Mouse (Mus musculus): ENCODE measurements around the gene Tmem108.

The Tmem108 gene

DNA sequence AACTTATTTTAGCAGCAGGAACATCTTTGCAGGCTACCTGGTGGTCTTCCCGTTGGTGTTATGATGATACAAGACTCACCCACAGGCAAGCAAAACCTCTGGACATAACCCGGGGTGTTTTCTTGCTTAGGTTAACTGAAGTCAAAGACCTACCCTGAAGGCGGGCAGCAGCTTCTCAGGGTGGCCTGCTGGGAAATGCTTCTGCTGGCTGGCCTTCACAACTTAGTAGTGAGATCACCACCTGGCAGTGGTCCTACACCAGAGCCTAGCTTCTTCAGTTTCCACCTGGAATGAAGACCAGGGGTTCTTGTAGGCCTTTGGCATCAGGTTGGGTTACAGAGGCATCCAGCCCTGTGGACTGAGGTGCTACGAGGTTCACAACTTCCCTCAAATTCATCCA is 169.7 kb downstream of the Tmem108 start:
- no peak for DNase-seq (ENCODE audit: low read depth, low spot score)

DNA sequence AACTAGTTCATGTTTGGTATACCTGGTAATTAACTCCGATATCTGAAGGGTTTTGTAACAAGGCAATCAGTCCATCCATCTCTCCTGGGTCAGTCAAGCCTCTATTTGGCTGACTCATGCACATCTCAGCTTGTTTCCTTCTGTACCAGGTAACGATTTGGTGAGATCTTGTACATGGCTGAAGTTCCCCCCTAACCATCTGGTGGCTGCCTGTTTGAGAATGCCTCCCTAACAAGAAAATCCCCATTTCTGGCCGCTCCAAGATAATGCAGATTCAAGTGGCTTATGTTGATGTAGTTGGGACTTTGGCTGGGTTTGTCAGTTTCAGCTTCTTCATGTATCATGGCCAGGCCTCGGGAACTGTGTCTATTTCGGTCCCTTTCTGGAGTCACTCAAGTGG is 170.8 kb downstream of the Tmem108 start:
- DNase-seq (ENCODE audit: low read depth, low spot score) = no peak

DNA sequence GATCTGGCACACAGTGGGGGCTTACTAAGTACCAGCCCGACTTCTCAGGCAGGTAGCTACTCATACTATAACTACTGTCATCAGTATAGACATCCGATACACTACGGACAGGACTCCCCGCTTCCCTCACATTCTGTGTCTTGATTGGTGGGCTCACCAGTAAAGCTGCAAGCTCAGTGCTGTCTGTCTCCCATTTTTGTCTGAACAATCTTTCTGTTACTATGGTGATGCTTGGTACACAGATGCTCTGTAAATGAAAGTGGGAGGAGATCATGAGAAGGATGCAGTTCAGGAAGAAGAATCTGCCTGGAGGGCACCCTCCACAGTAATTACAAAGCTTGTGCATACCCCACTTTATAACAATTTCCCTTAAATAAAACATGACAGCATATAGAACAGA is 176.8 kb downstream of the Tmem108 start:
- DNase-seq (ENCODE audit: low read depth, low spot score) = no peak

DNA sequence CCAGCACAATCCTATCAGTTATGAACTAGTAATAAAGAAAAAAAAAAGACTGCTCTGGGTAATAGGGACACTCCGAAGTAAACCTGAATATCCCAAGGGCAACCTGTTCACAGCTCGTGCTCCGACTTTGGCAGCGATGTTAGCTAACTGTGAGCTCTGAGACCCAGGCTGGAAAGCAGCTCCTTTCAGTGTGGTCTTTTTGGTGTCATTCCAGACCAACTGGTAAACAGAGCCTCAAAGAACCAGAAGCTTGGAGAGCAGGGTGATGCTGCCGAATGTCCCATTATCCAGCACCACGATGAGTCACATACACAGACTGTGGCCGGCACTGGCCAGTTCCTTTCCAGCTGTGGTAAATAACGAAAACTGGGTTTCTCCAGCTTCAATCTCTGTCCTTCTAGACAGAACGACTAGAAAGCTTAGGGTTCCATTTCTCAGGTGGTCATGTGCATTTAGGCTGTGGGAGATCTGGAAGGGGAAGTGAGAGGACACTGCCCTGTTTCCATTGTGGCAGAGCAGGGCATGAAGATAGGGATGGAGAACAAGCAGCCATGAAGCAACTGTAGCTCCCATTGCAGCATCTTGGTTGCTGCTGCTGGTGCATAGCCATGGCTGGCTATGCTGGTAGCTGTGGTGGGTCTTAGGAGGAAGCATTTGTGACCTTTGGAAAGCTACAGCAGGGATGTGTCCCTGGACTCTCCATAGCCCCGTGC is 179.2 kb downstream of the Tmem108 start:
- no peak for DNase-seq (ENCODE audit: low read depth, low spot score)

DNA sequence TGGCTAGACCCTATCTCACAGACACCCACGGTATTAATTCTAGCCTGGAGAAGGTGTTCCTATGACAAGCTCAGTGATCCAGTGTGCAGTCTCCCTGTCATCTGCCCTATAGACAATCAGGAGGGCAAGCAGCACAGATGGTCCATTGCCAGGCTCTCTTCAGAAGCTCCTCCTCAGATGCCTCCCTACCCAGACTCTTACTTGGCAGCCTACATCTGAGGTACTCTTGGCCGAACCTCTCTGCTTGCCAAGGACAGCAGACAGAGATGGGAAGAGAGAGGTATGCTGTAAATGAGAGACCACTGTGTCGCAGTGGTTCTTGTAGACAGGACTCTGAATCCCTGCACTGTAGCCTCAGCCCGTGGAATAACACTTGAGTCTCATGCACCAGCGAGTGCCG is 181.0 kb downstream of the Tmem108 start:
- DNase-seq (ENCODE audit: low read depth, low spot score) = no peak

DNA sequence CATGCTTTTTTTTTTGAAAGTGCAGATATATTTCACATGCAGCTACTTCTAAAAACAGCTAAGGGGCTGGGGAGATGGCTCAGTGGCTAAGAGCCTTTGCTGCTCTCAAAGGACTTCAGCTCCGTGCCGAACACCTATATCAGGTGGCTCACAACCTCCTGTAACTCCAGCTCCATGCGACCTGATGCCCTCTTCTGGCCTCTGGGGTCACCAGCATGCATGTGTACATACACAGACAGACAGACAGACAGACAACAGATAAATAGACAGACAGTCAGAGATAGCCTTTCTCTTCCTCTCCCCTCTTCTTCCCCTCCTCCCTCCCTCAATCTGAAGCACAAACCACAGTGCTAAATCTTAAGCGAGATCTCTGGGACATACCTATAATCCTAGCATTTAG is 181.5 kb downstream of the Tmem108 start:
- no peak for DNase-seq (ENCODE audit: low read depth, low spot score)

DNA sequence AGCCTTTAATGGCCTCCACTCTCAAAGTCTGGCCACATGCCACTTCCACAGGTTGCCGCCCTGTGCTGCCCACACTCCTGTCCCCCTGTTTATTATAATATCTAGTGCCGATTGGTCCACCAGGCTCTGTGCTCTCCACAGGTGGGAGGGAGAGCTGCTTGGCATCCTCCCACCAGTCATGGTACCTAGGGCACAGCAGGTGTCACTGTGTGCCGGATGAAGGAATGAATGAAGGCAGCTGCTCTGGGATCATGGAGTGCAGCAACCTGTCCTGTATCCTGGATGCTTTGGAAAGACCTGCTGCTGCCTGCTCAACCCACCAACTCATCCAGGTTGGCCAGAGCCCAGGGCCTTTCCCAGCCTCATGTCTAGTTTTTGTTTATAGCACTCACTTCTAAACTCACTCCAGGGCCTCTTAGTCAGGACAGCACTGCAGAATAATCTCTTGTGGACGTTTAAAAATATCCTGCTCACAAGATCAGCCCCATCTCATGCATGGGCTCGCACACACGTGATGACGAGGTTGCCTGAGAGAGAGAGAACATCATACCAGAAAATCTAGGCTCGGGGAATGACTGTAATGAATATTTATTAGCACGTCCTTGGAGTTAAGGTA is 182.1 kb downstream of the Tmem108 start:
- DNase-seq (ENCODE audit: low read depth, low spot score) = no peak

DNA sequence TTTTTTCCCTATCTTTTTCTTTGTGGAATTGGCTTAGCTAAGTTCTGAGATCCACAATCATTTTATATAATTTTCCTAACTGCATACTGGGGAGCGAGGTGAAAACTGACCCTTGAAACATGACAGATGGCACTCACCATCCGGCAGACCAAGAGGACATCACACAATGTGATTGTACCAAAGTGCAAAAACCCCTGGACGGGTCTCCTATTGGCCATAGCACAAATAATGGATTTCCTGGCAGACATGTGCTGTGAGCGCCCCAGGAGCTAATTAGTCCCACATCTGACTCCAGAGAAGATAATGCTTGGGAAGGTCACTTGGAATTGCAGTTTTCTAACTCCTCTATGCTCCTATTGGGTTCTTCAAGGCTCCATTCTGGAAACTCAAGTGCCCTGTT is 183.9 kb downstream of the Tmem108 start:
- DNase-seq (ENCODE audit: low read depth, low spot score) = no peak

DNA sequence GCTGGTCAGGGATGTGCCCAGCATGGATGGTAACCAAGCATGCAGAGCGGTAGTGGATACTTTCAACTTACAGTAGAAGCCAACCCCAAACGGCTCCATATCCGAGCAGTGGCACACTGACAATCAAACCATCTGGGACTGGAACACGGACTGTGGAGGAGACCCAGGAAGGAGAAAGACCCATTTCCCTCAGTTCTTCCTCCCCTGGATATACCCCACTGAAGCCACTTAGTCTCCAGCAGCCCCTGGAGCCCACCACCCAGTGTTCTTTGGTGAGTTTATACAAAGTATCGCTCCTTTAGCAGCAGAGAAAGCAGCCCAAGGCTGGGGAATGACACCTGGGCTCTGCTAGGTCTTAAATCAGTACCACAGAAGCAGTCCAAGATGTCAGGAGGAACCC is 184.5 kb downstream of the Tmem108 start:
- no peak for DNase-seq (ENCODE audit: low read depth, low spot score)

DNA sequence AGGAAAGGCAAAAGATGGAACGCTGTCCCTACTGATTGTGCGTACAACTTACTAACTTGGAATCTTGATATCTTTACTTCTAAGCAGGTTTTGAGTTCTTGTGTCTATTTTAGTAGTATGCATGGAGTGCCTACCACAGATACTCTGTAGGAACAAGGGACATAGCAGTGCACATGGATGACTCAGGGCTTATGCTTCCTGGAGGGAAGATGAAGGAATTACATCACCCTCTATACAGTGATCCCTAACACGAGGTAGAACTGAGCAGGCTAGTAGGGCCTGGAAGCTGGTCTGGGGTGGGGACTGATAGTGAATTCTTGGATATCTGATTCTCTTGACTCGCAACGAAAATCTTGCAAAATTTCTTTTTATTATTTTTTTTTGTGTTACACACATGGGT is 185.7 kb downstream of the Tmem108 start:
- no peak for DNase-seq (ENCODE audit: low read depth, low spot score)

DNA sequence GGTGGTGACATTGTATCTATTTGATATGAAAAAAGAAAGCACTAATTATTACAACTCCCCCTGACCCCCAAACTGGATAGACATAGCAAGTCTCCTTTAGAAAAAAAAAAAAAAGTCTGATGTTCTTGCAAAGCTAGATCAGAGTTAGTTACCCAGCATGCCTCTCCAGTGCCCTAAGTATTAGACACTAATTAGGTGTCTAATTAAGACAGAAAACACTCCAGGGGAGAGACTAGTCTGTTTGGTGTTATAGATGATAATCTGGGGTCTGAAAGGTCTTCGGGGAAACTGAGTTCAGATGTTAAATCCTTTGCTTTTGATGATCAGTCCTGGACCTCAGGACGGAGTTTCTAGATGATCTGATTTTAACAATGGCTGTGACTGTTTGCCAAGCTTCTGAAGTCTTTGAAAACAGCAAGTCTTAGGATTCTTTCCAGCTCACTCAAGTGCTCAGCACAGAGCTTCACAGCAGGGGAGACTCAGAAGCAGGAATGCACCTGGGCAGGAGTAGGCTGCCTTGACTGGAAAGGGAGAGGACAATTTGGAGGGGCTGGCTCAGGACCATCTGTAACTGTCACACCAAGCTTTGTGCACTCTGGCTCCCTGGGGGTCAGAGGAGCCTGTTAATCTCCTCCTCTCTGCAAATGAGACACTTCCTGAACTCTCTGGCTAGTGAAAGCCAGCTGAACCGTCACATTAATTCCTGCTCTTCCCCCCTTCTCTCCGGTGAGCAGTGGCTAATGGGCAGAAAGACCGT is 187.5 kb downstream of the Tmem108 start:
- DNase-seq (ENCODE audit: low read depth, low spot score) = no peak

DNA sequence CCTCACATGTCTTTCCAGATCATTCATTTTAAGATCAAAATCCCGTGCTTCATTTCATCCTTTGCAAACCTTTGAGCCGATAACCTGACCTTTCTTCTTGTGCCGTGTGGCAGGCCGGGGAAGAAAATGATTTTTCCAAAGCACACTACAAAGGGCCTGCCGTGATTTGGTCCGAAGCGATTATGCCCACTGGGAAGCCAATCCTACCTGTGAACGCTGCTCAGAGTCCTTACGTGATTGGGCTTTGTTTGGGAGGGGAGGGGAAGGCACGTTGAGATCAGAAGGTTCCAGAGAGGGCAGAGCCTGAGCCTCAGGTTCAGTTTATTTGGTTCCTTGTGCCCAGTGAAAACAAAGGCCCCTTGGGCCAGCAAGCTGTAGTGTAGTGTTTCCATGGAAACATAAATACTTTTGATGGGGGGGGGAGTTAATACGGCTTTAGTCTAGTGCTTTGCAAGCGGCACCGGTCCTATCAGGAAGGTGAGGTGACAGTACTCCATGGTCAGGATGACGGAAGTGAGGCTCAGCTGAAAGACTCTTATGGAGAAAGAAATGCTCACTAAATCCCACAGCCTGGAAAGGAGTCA is 191.4 kb downstream of the Tmem108 start:
- DNase-seq (ENCODE audit: low read depth, low spot score) = no peak

DNA sequence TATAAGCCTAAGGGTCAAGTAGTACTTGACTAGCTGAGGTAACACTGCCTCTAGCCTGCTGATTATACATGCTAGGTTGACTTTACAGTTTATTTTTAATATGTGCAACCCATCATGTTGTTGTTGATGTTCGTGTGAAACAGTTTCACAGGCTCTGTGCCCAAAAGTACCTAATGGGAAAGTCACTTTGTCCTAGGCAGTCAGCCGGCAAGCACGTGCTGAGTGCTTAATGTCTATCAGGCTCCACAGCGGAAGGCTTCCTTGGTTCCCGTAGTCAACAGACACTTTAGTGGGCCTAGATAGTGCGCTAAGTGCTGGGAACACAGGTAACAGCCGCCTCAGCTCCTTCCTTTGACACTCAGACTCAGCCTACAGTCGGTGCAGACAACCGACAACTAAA is 192.7 kb downstream of the Tmem108 start:
- DNase-seq (ENCODE audit: low read depth, low spot score) = no peak

DNA sequence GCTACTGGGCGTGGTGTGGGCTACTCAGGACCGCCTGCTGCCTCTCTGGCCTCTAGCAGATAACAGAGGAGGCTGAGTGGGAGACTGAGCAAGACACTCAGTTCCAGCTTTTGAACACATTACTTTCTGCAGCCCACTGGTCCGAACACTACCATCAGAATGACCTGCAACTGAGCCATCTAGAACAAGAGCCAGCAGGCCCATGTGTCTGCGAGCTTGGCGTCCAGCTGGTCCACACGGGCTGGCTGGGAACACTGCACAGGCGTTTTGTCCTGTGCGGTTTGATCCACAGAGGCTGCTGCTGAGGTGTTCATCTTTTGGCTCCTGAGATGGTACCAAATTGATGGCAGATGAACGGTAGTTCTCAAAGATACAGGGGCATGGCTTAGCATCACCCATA is 196.5 kb downstream of the Tmem108 start:
- no peak for DNase-seq (ENCODE audit: low read depth, low spot score)

DNA sequence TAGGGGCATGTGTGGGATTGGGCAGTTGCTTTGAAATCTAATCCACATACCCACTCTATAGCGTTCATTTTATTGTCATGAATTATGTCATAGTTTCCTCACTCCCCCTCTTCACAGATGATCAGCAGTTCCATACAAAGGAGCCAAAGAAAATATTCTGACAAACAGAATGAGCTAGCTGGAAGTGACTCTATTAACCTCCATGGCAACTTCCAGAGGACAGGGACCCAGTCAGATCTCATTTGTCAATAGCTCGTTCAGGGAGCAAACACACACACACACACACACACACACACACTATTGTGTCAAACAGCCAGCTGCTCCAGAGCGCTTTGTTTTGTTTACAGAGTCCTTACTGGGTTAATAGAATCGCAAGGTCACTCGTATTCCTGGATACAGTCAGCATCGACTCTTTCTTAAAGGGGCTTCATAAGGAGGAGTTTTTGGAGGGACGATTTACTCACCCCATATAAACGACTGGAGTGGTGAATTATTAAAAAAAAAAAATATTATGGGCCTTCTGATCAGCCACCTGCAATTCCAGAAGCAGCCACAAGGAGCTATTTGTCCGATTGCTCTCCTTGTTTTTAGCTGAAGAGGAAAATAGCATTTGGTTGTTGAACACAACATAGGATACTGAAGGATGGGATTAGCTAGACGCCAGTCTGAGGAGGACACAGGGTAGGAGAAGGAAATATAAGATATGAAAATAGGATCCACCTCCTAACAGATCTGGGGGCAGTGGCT is 197.6 kb downstream of the Tmem108 start:
- no peak for DNase-seq (ENCODE audit: low read depth, low spot score)

DNA sequence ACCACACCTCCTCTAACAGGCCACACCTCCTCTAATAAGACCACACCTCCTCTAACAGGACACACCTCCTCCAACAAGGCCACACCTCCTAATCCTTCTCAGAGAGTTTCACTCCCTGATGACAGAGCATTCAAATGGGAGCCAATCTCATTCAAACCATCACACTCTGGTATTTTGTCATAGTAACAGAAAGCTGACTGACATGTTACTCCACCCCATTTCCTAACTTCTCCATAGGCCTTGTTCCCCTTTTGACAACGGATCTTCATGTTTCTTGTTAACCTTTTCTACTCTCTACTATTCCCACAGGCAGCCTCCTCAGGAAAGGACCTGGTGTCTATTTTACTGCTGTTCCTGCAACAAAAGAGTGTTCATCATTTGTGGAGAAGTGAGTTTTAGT is 199.6 kb downstream of the Tmem108 start:
- no peak for DNase-seq (ENCODE audit: low read depth, low spot score)

DNA sequence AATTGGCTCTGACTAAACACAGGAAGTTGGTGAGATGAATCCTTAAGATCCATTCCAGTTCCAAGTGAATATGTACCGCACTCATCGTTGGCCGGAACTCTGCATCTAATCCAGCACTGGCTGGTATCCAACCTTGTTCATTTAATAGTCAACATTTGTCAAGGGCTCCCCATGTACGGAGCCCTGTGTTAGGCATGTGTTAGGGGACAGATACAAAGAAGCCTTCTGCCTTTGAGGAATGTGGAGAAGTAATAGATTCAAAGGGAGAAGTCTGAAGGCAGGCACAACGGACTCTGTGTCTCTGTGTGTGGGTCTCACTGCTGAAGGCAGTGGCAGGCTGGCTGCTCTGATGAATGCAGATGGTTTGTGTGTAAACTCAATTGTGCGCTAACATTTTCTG is 202.9 kb downstream of the Tmem108 start:
- no peak for DNase-seq (ENCODE audit: low read depth, low spot score)

DNA sequence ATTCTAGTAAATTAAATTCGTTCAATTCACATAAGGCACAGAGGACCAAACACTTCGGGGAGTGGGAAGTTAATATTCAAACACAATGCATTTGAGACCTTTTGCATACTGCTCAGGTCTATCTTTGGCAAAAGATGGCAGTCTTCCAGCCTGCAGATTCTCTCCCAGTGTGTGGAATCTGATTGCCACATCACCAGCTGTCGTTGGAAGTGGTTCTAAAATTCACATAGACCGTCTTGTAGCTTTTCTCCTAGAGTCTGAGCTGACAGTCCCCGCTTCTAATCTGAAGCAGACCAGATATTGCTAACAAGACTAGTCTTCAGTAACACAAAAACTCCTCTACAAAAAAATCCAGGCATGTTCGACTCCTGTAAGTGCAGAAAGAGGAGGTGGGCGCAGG is 203.4 kb downstream of the Tmem108 start:
- DNase-seq (ENCODE audit: low read depth, low spot score) = no peak

DNA sequence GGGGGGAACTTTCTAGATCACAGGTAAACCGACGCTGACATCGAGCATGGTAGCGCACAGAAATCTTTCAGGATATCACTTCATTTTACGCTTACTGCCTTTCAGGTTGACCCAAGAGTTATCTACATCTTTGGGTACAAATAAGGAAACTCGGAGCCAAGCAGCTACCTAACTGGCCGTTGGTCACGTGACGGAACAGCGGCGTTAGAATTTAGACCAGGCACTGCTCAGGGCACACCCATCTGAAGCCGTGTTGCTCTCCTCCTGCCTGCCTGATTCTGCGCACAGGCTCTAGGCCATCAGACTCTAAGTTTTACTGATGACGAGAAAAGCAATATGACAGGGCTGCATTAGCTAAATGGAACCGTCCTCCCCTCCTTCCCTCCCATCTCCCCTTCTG is 204.6 kb downstream of the Tmem108 start:
- DNase-seq (ENCODE audit: low read depth, low spot score) = no peak

DNA sequence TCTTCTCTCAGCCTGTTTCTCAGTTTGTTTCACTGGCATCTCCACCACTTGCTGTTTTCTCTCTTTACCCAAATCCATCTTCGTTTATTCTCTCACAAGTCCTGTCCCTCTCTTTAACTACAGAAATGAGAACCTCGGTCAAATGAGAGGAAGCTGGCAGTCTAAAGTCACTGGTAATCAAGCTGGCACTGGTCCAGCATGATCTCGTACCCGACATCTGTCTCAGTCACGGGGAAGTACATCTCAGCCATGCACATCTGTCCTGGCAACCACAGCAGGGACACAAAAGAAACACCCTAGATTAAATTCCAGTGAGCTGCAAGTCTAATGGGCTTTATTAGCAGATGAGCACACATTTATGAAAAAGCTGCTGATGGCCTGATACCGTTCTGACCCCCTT is 206.3 kb downstream of the Tmem108 start:
- no peak for DNase-seq (ENCODE audit: low read depth, low spot score)

DNA sequence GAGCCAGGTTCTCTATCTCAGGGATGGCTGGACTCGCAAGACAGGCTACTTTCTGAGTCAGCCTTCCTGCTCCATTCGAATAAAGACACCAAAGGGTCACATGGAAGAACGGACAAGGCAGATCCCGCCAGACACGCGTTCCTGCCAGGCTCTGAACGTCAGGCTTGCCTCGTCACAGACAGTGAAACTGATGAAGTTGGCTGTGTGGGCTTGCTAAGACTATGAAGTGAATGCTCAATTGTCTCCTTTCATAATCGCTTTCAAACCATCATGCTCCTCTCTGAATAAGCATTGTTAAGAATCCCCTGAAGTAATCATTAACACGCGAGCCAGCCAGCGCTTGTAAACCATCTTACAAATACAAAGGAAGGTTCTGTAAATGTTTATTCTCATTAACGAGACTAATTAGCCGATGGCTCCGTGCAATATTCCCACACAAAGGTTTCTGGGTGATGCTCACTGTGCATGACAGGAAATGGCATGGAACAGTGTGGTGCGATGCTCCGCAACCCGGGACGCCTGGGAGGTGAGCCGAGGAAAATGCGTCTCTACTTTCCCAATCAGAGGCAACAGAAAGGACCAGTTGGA is 210.9 kb downstream of the Tmem108 start:
- DNase-seq (ENCODE audit: low read depth, low spot score) = no peak

DNA sequence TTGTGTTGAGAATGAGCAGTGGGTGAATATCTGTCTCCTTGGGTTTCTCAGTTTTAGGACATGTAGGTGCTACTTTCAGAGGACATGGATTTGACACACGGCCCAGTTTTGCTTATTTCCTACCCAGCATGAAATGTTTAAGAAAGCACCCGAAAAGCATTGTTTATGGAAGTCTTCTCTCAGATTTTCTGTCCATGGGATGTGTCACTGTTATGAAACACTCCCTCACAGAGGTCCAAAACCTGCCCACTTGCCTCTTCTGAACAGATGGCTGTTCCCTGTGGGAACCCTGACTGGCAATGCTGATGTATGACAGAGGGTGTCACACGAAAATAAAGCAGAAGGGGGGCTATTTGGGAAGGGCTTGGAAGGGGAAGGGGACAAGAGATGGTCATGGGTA is 212.5 kb downstream of the Tmem108 start:
- DNase-seq (ENCODE audit: low read depth, low spot score) = no peak
